Mouse (Mus musculus): Measurements from ENCODE around the gene Pcyox1.
A peak's percentile ranks its signal among the peaks of the same experiment; 100 is the strongest.

- TF ChIP-seq EP300 (IDR thresholded peaks at IDR 0.05; ENCODE audit: low read depth) (peak; percentile 72), CTCF (IDR thresholded peaks at IDR 0.05; ENCODE audit: low read depth) (no peak)
Measured at GRCm38 (mm10) chr6:86371340-86371911, 25.5 kb downstream of the Pcyox1 start.

Data from liver, postnatal 0 days (tissue).